Mouse (Mus musculus) left cerebral cortex, adult 11 months (tissue): Measurements from ENCODE around the gene Ankfn1.

Source experiments
- DNase-seq: peaks from one replicate; pipeline ENCODE4 v3.0.0; 2022; ENCODE audit warnings: low spot score

Ankfn1 gene

GRCm38 (mm10) chr11:89676922-89677321 lies 100.5 kb downstream of the Ankfn1 start:
- no peak for DNase-seq

- no peak for DNase-seq
Measured at GRCm38 (mm10) chr11:89673916-89674507, 103.4 kb downstream of the Ankfn1 start.

- no peak for DNase-seq
Measured at GRCm38 (mm10) chr11:89672510-89673085, 104.9 kb downstream of the Ankfn1 start.

GRCm38 (mm10) chr11:89665170-89665880 lies 112.1 kb downstream of the Ankfn1 start:
- no peak for DNase-seq

- DNase-seq, result no peak
Measured at GRCm38 (mm10) chr11:89659048-89659447, 118.4 kb downstream of the Ankfn1 start.

- no peak for DNase-seq
Measured at GRCm38 (mm10) chr11:89656556-89656955, 120.9 kb downstream of the Ankfn1 start.

GRCm38 (mm10) chr11:89635740-89636139 lies 141.7 kb downstream of the Ankfn1 start:
- DNase-seq, result no peak

- no peak for DNase-seq
Measured at GRCm38 (mm10) chr11:89631315-89631714, 146.1 kb downstream of the Ankfn1 start.

GRCm38 (mm10) chr11:89628562-89628961 lies 148.9 kb downstream of the Ankfn1 start:
- no peak for DNase-seq

GRCm38 (mm10) chr11:89627232-89627631 lies 150.2 kb downstream of the Ankfn1 start:
- DNase-seq, result no peak

- no peak for DNase-seq
Measured at GRCm38 (mm10) chr11:89623698-89624445, 153.6 kb downstream of the Ankfn1 start.

- DNase-seq, result no peak
Measured at GRCm38 (mm10) chr11:89619955-89620354, 157.5 kb downstream of the Ankfn1 start.

- DNase-seq, result peak; percentile 36
Measured at GRCm38 (mm10) chr11:89615806-89616205, 161.6 kb downstream of the Ankfn1 start.

GRCm38 (mm10) chr11:89611596-89611995 lies 165.9 kb downstream of the Ankfn1 start:
- DNase-seq, result no peak

GRCm38 (mm10) chr11:89608071-89608470 lies 169.4 kb downstream of the Ankfn1 start:
- DNase-seq, result no peak

- DNase-seq, result no peak
Measured at GRCm38 (mm10) chr11:89607270-89607669, 170.2 kb downstream of the Ankfn1 start.

- no peak for DNase-seq
Measured at GRCm38 (mm10) chr11:89606346-89606745, 171.1 kb downstream of the Ankfn1 start.

- no peak for DNase-seq
Measured at GRCm38 (mm10) chr11:89602966-89603365, 174.5 kb downstream of the Ankfn1 start.

GRCm38 (mm10) chr11:89600921-89601515 lies 176.4 kb downstream of the Ankfn1 start:
- DNase-seq, result no peak

GRCm38 (mm10) chr11:89590273-89590874 lies 187.1 kb downstream of the Ankfn1 start:
- no peak for DNase-seq

- no peak for DNase-seq
Measured at GRCm38 (mm10) chr11:89586341-89586740, 191.1 kb downstream of the Ankfn1 start.

- no peak for DNase-seq
Measured at GRCm38 (mm10) chr11:89579826-89580225, 197.6 kb downstream of the Ankfn1 start.
